Mouse (Mus musculus) neural tube, embryonic 11.5 days (tissue): ENCODE results near the gene Abi3bp. TPM values are rescaled to one million over a fixed set of nuclear protein-coding genes. Genes with fewer than 3 reads are reported as not detected.

Experiments used
- ATAC-seq: fragments of 200-750 bp; cut with Nextera tagmentation; 2 replicates; pipeline ENCODE4 v1.8.0; 2017; ENCODE audit warnings: moderate number of reproducible peaks, mild to moderate bottlenecking, moderate TSS enrichment, moderate library complexity; ENCODE audit not compliant: insufficient read depth, low FRiP score, low TSS enrichment
- DNase-seq: peaks from one replicate; pipeline ENCODE4 v3.0.0-alpha.2; 2015; ENCODE audit warnings: low spot score
- H3K27ac ChIP-seq: fragments of 300-500 bp; sonication (generic); 2 replicates; pipeline ENCODE4 v1.5.1; 2014; ENCODE audit warnings: low read depth, mild to moderate bottlenecking, low read length
- H3K27me3 ChIP-seq: fragments of 300-500 bp; sonication (generic); 2 replicates; pipeline ENCODE4 v1.6.1; 2014; ENCODE audit warnings: mild to moderate bottlenecking, low read length, mixed read lengths; ENCODE audit not compliant: control insufficient read depth, insufficient read depth
- H3K36me3 ChIP-seq: fragments of 300-500 bp; sonication (generic); 2 replicates; pipeline ENCODE4 v1.6.1; 2014; ENCODE audit warnings: mild to moderate bottlenecking, low read length, moderate library complexity, mixed read lengths; ENCODE audit not compliant: control insufficient read depth, insufficient read depth
- H3K4me1 ChIP-seq: fragments of 300-500 bp; sonication (generic); 2 replicates; pipeline ENCODE4 v1.6.1; 2014; ENCODE audit warnings: low read length, mixed read lengths; ENCODE audit not compliant: control insufficient read depth, insufficient read depth
- H3K4me2 ChIP-seq: fragments of 300-500 bp; sonication (generic); 2 replicates; pipeline ENCODE4 v1.6.1; 2014; ENCODE audit warnings: low read depth, mild to moderate bottlenecking, moderate library complexity
- H3K4me3 ChIP-seq: fragments of 300-500 bp; sonication (generic); 2 replicates; pipeline ENCODE4 v1.5.1; 2014; ENCODE audit warnings: low read depth, low read length
- H3K9ac ChIP-seq: fragments of 300-500 bp; sonication (generic); 2 replicates; pipeline ENCODE4 v1.6.1; 2014; ENCODE audit warnings: mild to moderate bottlenecking, low read length
- H3K9me3 ChIP-seq: fragments of 300-500 bp; sonication (generic); 2 replicates; pipeline ENCODE4 v1.6.1; 2016; ENCODE audit warnings: low read length; ENCODE audit not compliant: control insufficient read depth
- WGBS: fragments of 180-500 bp; shearing (Covaris S2); extraction: QIAGEN DNeasy Blood & Tissue Kit; methylation state at CpG from one replicate; pipeline ENCODE4 v1.1.7; 2014; 5-methylcytosine and 5-hydroxymethylcytosine counted together
- polyA plus RNA-seq: library from polyadenylated mRNA; unstranded; fragments of >200 nt; fragmentation: Nextera tagmentation; extraction: Ambion mirVana; gene quantifications from 2 replicates; pipeline ENCODE4 v1.2.1, GENCODE M21; 2014

The Abi3bp gene
- polyA plus RNA-seq, 1 experiment from 2014 or later, result 1.2 TPM

- H3K4me2 ChIP-seq, result no peak overlapping the region
- ATAC-seq, result no peak
- H3K9me3 ChIP-seq, result no peaks in the 10 kb centered on the region
- no peak overlapping the region for H3K27ac ChIP-seq
- no peak overlapping the region for H3K9ac ChIP-seq
- no peak overlapping the region for H3K4me3 ChIP-seq
- H3K36me3 ChIP-seq, result no peaks in the 10 kb centered on the region
- no peaks in the 10 kb centered on the region for H3K4me1 ChIP-seq
- H3K27me3 ChIP-seq, result no peaks in the 10 kb centered on the region
- WGBS, result 86% methylated on average over 1 of the region's 1 CpGs
- no peak for DNase-seq
These were observed 101.9 kb downstream of the Abi3bp start for GRCm38 (mm10) chr16:56579536-56579935.

- Histone ChIP-seq H3K9ac (no peak overlapping the region), H3K27me3 (no peaks in the 10 kb centered on the region), H3K9me3 (no peaks in the 10 kb centered on the region), H3K4me2 (no peak overlapping the region), H3K27ac (no peak overlapping the region), H3K4me1 (no peaks in the 10 kb centered on the region), H3K36me3 (no peaks in the 10 kb centered on the region), H3K4me3 (no peak overlapping the region)
- DNase-seq, result no peak
- 83% methylated on average over 5 of the region's 5 CpGs for WGBS
- no peak for ATAC-seq
These were observed 115.9 kb downstream of the Abi3bp start for GRCm38 (mm10) chr16:56593581-56593980.

DNA sequence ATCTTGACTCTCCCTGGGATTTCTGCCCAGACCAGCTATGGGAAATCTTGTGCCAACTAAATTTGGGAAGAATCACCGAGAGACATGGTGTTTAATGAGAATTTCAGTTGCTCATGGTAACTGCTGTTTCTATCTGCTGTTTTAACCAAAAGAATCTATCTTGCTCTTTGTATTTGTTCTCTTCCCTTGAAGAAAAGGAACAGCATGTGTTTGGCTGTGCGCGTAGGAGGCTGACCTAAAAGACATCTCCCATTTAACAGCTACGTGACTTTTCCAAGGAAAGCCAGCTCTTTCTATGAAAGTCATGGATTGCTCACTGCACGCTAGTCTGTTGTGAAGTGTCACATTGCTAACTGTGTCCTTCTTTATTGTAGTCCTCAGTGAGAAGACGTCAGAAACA, 117.2 kb downstream of the Abi3bp start:
- H3K27ac ChIP-seq, result no peak overlapping the region
- 85% methylated on average over 6 of the region's 6 CpGs for WGBS
- no peaks in the 10 kb centered on the region for H3K9me3 ChIP-seq
- H3K27me3 ChIP-seq, result no peaks in the 10 kb centered on the region
- H3K9ac ChIP-seq, result no peak overlapping the region
- ATAC-seq (no peak), DNase-seq (no peak)
- no peaks in the 10 kb centered on the region for H3K36me3 ChIP-seq
- H3K4me1 ChIP-seq, result no peaks in the 10 kb centered on the region
- no peak overlapping the region for H3K4me2 ChIP-seq
- H3K4me3 ChIP-seq, result no peak overlapping the region

DNA sequence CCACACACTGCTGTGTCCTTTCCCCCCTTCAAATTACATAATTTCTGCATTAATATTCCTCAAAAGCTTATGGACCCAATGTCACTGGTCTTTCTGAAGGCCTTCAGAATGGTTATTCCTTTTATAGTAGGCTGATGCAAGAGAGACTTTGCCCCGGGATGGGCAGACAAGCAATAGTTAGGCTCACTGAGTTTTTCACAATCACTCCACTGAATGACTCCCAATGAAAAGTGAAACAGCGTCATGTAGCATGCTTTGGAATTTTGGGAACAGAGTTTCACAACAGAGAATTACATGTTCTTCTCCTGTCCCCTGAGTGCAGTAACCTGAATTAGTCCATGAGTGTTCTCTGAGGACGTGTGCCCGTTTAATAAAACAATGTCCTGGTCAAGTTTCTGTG, 120.7 kb downstream of the Abi3bp start:
- Histone ChIP-seq H3K9ac (no peak overlapping the region), H3K27ac (no peak overlapping the region), H3K9me3 (no peaks in the 10 kb centered on the region), H3K4me2 (no peak overlapping the region), H3K4me3 (no peak overlapping the region), H3K36me3 (no peaks in the 10 kb centered on the region), H3K27me3 (no peaks in the 10 kb centered on the region), H3K4me1 (no peaks in the 10 kb centered on the region)
- 88% methylated on average over 4 of the region's 4 CpGs for WGBS
- ATAC-seq, result no peak
- no peak for DNase-seq

GRCm38 (mm10) chr16:56602394-56602793, 124.7 kb downstream of the Abi3bp start:
- Histone ChIP-seq H3K9ac (no peak overlapping the region), H3K27ac (no peak overlapping the region), H3K27me3 (no peaks in the 10 kb centered on the region), H3K4me2 (no peak overlapping the region), H3K4me1 (no peaks in the 10 kb centered on the region), H3K4me3 (no peak overlapping the region), H3K9me3 (no peaks in the 10 kb centered on the region), H3K36me3 (no peaks in the 10 kb centered on the region)
- 86% methylated on average over 1 of the region's 1 CpGs for WGBS
- ATAC-seq, result no peak
- no peak for DNase-seq

DNA sequence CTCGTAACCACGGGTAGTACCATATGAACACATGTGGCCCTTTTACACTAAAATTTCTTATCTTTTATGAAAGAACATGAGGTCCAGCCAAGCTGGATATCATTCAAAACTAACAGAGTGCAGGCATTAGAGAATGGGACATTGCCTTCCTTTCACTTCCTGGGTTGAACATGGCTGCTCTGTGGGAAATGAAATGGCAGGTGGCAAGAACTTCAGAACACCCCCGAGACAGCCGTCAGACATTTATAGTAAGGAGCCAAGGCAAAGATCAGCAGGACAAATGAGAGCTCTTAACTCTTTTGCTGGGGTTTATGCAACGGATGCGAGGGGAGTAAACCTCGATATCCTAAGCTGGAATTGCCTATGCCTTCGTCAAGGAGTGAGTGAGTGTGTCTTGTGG, 132.9 kb downstream of the Abi3bp start:
- Histone ChIP-seq H3K9me3 (no peaks in the 10 kb centered on the region), H3K27ac (no peak overlapping the region), H3K27me3 (no peaks in the 10 kb centered on the region), H3K4me3 (no peak overlapping the region), H3K4me2 (no peak overlapping the region), H3K9ac (no peak overlapping the region), H3K4me1 (no peaks in the 10 kb centered on the region), H3K36me3 (no peaks in the 10 kb centered on the region)
- DNase-seq (no peak), ATAC-seq (no peak)
- WGBS, result 80% methylated on average over 8 of the region's 8 CpGs

- no peaks in the 10 kb centered on the region for H3K9me3 ChIP-seq
- ATAC-seq, result no peak
- WGBS, result 74% methylated on average over 10 of the region's 10 CpGs
- no peaks in the 10 kb centered on the region for H3K36me3 ChIP-seq
- no peaks in the 10 kb centered on the region for H3K4me1 ChIP-seq
- no peak for DNase-seq
- H3K4me2 ChIP-seq, result no peak overlapping the region
- H3K9ac ChIP-seq, result no peak overlapping the region
- no peak overlapping the region for H3K27ac ChIP-seq
- H3K4me3 ChIP-seq, result no peak overlapping the region
- H3K27me3 ChIP-seq, result no peaks in the 10 kb centered on the region
These were observed 133.6 kb downstream of the Abi3bp start for GRCm38 (mm10) chr16:56611096-56611867.

GRCm38 (mm10) chr16:56638544-56638943, 160.9 kb downstream of the Abi3bp start:
- WGBS, result 91% methylated on average over 3 of the region's 3 CpGs
- H3K27me3 ChIP-seq, result no peaks in the 10 kb centered on the region
- no peak overlapping the region for H3K4me3 ChIP-seq
- ATAC-seq (no peak), DNase-seq (no peak)
- H3K4me1 ChIP-seq, result no peaks in the 10 kb centered on the region
- H3K27ac ChIP-seq, result no peak overlapping the region
- H3K4me2 ChIP-seq, result no peak overlapping the region
- no peaks in the 10 kb centered on the region for H3K36me3 ChIP-seq
- H3K9me3 ChIP-seq, result no peaks in the 10 kb centered on the region
- H3K9ac ChIP-seq, result no peak overlapping the region

- no peaks in the 10 kb centered on the region for H3K9me3 ChIP-seq
- no peaks in the 10 kb centered on the region for H3K4me1 ChIP-seq
- H3K27ac ChIP-seq, result no peak overlapping the region
- WGBS, result 48% methylated on average over 2 of the region's 2 CpGs
- no peak overlapping the region for H3K4me2 ChIP-seq
- no peak for DNase-seq
- H3K4me3 ChIP-seq, result no peak overlapping the region
- H3K9ac ChIP-seq, result no peak overlapping the region
- ATAC-seq, result no peak
- no peaks in the 10 kb centered on the region for H3K36me3 ChIP-seq
- no peaks in the 10 kb centered on the region for H3K27me3 ChIP-seq
These were observed 167.6 kb downstream of the Abi3bp start for GRCm38 (mm10) chr16:56645251-56645650.
